Mouse (Mus musculus): ENCODE measurements at regions not wholly inside any gene's neighbourhood (a gene's known extent, or its start where the extent isn't known, plus 50 kb on each side); places are given as distances from the start of the nearest gene placed in this dataset.

DNA sequence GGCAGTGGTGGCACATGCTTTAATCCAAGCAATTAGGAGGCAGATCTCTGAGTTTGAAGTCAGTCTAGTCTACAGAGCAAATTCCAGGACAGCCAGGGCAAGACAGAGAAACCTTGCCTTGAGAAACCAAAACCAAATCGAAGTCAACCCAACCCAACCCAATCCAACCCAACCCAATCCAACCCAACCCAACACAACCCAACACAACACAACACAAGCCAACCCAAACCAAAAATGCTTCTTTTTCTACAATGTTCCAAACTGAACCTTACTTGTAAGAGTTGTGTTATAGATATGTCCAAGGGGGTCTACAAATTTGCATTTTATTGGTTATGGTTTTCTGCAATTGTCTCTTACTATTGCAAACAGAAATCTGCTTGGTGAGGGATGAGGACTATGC is 52.8 kb upstream of the Chodl start:
- TF ChIP-seq POLR2A (IDR thresholded peaks at IDR 0.05; ENCODE audit: borderline replicate concordance, insufficient read depth, low read length) (no peak), CTCF (IDR thresholded peaks at IDR 0.05; ENCODE audit: borderline replicate concordance, insufficient read depth, low read depth, low read length) (no peak)

All from cerebellum, adult 2 months (tissue).